Mouse (Mus musculus) granulocyte monocyte progenitor cell, adult 5-6 weeks (primary cell): ENCODE measurements around the gene Thtpa. TPM values are rescaled to one million over a fixed set of nuclear protein-coding genes. Genes with fewer than 3 reads are reported as not detected.
A peak's percentile ranks its signal among the peaks of the same experiment; 100 is the strongest.

Experiments
- ATAC-seq: replicated peaks from 2 replicates; pipeline ENCODE4 v1.8.0; 2016; ENCODE audit warnings: mild to moderate bottlenecking, moderate TSS enrichment, inconsistent platforms; ENCODE audit not compliant: poor library complexity, severe bottlenecking
- total RNA-seq, 2 experiments: library from RNA; stranded (forward) in 1 of 2; stranded (reverse) in 1 of 2; fragments of 200-712, 200-1000 nt in 1 of 2; fragments of >200 nt in 1 of 2; fragmentation: Nextera tagmentation in 1 of 2; gene quantifications; 2 replicates each; pipeline ENCODE4 v1.2.3; 2014 to 2017

Gene Thtpa
- total RNA-seq, 2 experiments from 2014 or later = 10.0 to 16.2 TPM

DNA sequence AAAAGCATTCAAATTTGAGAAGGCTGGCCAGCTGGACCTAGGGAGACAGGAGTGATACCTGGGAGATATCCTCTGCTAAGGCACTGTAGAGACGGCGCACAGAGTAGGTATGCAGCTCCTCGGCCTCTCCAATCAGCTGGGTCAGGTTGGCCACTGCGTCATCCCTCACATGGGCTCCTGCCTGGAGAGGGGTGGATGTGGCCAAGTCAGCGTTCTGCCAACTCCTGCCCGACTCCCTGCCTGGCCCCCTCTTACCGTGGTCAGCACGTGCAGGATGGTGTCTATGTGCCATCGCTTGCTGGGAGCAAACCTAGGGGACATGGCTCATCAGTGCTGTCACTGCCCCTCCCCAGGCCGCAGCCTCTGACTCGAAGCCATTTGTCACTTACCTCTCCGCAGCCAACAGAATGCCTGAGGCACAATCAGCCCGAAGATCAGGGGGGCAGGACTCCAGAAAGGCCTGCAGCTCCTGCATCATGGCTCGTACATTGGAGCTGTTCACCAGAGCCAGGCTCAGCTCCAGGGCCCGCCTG lies 7.7 kb downstream of the Thtpa start:
- no peak for ATAC-seq

DNA sequence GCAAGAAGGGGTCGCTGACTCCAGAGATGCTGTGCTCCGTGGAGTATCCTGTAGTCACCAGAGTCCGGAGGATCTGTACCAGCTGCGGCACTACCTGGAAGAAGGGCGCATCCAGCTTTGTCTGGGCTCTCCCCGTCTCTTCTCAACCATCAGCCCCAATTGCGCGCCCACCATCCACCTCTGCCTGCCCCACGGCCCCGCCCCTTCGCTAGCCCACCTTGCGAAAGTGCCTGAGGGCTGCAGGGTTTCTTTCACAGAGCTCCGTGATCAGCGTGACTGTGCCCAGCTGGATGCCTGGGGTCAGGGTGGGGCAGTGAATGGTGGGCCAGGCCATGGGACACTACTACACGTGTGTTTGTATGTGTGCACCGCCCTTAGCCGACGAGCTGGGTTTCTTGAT lies 9.8 kb downstream of the Thtpa start:
- no peak for ATAC-seq

DNA sequence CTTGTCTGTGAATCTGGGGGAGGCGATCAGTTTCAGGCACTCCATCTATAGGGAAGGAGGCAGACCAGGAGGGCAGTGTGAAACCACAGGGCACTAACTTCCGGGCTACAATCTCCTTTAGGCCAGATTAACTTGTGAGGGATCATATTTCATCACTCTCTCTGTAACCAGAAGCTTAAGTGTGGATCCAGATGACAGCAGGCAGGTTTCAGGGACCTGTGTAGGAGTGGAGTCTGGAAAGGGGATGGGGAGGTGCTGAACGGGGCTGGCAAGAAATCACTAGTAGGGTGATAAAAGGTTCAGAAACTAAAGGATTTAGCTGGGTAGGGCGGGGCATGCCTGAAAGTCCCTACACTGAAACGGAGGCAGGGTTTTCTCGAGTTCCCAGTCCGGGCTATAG lies 10.8 kb downstream of the Thtpa start:
- peak; percentile 18; the same call in 1 of the 2 replicates for ATAC-seq

DNA sequence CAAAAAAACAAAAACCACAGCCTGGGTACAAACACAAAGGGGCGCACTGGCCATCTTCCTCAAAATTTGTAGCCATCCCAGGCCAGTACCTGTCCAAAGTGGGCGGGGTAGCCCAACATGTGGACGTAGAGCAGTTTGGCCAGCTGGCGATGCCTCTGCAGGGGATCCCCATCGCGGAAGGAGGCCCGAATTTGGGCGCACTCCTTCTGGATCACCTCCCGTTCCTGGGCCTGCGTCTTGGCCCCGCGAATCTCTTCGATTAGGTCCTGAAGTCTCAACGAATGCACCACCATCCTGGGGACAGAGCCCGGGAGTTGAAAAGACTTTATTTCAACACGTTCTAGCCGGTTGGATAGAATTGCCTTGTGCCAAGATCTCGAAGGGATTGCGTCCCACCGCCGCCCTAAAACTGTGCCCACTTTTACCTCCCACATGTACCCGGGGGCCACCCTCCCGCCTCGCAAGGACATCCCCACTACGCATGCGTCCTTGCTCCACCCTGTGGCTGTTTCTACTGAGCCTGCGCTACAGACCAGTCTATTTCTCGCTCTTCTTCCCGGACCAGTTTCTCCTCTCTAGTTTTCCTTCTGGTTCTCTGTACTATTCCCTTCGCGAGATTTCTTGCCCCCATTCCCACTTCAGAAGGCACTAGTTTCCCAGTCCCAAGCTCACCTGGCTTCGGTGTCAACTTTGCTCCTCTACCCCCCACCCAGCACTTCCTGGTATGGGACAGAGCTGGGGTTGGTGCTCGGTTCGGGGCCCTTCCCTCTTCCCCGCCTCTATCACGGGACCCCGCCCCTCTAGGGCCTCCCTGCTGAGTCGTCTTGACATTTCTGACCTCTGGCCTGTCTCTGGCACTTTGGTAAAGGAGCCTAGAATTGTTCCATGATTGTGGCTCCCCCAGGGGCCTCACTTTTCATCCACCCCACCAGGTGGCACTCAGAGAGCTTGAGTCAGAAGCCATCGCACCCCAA lies 11.5 kb downstream of the Thtpa start, which contains the start of gene Ap1g2:
Gene Ap1g2, minus strand, starts transcription at position 758 of the 974 bp plus-strand sequence.
- ATAC-seq = peak; percentile 80

DNA sequence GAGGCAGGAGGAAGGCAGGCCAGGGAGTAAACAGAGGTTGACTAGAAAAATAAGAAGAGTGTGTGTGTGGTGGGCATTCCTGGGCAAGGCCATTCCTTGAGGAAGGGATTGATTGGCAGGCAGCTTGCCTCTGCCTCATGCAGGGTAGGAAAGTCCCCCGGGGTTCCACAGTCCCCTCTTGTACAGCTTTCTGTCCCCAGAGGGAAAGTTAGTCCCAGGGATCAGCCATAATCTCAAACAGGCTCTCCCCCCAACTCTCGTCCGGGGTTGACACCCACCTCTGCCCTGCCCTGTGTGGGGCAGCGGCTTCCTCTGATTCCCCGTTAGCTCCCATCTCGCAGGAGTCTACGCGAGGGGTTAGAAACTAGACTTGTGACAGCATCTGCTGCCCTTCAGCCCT lies 12.4 kb downstream of the Thtpa start:
- no peak for ATAC-seq

DNA sequence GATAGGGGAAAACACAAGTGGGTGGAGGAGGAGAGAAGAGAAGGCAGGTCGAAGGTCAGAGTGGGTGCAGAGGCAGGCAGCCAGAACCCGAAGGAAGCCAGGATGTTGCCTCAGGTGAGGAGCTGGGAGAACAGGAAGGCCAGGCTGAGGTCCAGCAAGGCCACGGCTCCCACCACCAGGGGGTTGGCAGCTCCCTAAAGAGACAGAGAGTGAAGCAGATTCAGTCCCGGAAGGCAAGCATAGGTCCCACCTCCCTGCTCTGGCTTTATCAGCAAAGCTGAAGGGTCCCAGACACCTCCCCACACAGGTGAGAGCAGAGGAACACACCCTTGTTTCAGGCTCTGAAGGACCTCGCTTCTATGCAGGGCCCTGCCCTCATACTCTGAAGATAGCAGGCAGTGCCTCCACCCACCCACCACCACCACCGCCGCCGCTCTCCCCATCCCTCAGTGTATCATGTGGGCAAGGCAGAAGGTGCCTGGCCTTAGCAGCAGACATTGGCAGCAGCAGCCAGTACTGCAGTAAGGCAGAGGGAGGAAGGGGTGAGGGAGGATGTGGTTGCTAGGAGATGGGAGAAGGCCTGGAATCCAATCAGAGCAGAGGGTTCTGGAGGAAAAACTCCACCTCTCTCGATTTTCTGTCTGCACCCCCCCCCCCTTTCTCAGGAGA lies 13.8 kb downstream of the Thtpa start:
- no peak for ATAC-seq

DNA sequence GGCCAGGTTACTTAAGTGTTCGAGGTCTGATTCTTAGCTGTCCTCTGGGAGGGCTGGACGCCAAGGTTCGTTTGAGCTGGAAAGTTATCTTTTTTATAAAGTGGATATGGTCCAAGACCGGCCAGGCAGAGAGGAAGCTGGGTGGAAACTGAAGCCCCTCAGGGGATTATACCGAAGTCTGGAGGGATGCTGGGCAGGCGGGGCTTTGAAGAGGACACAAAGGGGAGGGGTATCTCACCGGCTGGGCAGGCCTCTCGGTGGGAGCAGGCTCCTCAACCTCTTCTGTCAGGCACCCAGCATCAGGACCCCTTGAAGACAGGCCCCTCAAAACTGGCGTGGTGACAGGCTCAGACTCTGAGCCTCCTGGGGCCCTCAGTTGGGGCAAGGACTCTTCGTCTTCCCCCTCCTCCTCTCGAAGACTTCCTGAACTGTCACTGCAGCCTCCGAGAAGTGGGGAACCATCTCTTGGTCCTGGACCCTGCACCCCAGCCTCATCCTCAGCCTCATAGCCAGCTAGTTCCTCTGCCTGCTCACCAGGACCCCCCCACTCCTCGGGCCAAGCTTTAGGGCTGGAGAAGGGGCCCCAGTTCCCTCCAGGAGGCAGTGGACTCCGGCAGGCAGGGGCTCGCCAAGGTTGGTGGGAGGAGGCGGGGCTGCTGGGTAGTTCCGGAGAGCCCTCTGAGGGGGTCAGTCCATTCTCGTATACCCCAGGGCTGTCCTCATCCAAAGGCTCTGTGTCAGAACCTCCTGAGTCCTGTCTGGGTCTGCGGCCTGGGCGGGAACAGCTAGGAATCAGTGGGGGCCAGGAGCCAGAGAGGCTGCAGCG lies 14.7 kb downstream of the Thtpa start:
- no peak for ATAC-seq

DNA sequence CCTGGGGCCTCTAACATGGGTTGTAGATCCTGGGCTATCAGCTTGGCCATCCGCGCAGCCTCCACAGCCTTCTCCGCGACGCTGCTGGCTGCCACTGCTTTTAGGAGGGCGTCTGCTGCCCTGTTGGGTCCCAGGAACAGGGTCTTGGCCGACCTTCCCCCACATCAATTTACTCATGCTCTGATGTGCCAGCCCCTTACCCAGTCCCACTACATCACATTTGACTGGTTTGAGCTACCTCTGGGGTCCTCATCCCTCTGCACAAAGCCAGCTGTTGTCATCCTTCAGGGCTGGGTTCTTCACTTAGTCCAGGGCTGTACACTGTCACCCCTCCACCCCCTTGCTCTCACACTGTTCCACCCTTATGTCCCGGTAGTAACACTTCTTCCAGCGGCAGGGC lies 15.5 kb downstream of the Thtpa start:
- no peak for ATAC-seq

DNA sequence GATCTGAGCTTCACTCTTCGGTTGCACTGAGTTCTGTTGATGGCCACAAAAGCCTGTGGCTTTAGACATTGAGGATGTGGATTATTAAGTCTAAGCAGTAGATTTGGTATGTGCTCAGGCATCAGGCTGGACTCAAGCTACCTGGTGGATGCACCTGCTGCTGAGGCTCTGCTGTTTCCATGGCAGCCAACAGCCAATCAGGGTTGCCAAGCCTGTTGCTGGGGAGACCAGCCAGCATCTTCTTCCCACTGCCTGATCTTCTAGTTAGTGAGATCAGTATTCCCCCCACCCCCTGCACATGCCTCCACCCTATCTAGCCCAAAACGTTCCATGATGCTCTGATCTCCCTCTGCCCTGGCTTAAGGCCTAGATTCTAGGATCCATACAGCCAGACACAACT lies 17.1 kb downstream of the Thtpa start:
- no peak for ATAC-seq

DNA sequence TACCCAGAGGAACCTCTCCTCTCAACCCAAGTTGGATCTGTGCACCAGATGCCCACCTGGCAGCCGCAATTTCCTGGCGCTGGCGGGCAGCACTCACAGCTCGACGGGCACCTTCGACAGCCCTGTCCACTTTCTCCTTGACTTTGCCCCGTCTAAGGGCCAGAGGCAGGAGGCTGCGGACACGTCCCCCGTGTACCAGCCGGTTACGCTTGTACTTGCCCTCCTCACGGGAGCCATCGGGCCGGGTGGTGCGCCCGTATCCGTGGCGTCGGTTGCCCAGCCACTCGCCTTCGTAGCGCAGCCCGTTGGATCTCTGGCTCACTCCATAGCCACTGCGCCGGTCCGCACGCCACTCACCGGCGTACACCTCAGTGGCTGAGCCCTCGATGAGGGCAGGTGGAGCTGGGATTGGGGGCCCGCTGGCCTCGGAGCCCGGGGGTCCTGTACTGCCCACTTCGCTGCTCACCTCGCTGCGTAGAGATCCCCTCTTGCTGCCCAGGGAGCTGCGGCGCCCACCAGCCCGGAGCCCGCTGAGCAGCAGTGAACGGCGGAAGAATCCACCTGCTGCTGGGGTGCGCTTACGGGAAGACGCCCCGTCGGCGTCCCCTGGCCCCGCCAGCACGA lies 18.9 kb downstream of the Thtpa start:
- no peak for ATAC-seq

DNA sequence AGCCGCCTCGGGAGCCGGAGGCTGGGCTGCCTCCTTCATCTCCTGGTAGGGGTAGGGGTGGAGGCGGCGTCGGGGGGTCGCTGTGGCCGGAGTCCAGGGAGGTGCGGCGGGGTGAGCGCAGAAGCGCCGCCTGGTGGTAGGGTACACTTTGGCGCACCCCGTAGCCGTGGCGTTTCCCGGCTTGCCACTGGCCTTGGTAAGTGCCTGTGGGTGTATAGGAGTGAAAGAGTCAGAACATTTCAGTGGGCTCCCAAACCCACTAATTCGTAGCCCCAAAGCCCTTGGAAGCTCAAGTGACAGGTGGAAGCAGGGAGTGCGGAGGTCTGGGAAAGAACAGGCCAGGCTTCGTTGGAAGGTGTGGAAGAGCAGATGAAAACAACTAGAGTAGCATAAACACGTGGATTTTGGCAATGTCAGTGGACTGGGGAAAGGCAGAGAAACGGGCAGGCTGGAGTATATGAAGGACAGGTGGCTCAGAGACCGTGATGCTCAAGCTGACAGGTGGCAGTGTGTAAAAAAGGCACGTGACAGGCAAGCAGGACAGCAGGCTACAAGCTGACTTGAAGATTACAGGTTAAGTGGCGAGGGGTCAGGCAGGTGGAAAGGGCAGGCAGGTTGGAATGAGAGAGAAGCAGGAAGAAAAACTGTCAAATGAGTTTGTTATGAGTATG lies 19.5 kb downstream of the Thtpa start:
- peak; percentile 38 for ATAC-seq

DNA sequence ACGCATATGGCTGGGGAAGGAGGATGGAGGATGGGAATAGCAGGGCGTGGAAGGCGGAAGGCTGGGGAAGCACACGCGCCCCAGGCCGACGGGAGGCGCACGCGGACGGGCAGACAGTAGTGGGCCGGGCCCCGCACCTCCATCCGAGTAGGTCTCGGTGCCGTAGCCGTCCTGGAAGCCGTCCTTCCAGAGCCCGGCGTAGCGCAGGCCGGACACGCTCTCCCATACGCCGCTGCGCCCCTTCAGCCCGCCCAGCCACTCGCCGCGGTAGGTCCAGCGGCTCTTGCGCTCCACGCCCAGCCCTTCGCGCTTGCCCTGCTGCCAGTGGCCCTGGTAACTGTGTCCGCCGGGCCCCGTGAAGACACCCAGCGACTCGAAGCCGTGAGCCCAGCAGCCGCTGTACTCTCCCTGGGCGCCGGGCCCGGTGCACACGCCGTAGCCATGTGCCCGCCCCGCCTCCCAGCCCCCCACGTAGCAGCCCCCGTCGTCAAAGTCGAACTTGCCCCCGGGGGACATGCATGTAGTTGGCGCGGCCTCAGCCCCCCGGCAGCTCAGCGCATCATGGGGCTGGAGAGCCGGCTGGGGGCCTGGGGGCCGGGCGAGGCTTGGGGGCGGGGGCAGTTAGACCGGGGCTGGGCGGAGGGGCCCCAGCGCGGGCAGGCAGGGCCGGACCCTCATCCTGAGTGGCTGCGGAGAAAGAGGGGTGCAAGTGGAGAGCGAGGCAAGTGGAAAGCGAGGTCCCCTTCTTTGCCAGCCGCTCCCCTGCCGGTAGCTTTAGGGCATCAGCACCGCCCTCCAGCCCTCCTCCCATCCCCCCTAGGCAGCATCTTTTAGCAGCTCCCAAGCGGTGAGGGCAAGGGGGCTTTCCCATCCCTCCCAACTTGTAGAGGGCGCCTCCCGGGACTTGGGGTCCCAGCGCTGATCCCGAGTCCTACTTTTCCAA lies 20.4 kb downstream of the Thtpa start:
- peak; percentile 54 for ATAC-seq

DNA sequence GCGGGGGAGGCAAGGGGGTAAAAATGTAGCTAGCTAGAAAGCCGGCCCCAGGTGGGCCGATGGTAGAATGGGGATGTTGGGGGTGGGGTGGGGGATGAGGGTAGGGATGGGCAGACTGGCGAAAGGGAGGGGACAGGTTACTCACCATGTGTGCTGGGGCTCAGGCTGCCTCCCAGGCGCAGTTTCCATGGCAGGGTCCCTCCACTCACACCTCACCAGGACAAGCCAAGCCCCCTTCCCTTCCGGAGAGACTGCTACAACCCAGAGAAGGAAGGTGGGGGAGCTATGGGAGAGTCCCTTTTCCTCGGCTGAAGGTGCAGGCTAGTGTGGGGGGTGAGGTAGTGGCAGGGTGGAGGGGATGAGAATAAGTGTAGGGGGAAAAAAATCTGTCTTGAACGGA lies 21.3 kb downstream of the Thtpa start:
- no peak for ATAC-seq

DNA sequence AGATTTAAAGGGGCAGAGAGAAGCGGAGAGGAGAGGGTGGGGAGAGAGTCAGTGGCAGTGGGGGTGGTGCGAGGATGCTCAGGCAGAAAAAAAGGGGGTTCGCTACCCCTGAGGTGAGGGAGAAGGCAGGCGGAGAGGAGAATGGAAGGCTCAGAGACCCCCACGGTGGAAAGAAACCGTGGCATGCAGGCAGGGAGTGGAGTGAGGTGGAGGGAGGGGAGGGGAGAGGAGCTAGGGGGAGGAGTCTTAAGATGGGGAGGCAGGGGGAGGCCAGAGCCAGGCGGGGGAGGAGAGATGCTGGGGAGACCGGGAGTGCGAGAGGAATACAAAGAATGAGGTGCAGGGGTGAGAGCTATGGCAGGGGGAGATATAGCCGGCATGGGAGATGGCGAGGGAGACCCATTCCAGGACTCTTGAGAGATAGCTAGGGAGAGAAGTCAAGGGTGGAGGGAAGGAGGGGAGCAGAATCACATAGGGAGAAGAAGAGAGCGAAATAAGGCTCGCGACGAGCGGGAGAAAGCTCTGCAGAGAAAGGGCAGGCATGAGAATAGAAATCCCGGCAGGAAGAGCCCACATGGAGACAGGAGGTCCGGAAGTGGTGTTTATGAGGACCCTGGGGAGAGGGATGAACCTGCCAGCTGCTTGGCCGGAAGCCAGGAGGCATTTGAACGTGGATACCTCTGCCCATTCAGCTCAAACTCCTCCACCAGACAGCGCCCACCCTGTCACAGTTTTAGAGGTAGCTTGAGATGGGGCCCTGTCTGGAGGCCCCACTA lies 22.0 kb downstream of the Thtpa start, which contains the start of gene Jph4:
Gene Jph4, minus strand, starts transcription at position 511 of the 776 bp plus-strand sequence.
- ATAC-seq = no peak

DNA sequence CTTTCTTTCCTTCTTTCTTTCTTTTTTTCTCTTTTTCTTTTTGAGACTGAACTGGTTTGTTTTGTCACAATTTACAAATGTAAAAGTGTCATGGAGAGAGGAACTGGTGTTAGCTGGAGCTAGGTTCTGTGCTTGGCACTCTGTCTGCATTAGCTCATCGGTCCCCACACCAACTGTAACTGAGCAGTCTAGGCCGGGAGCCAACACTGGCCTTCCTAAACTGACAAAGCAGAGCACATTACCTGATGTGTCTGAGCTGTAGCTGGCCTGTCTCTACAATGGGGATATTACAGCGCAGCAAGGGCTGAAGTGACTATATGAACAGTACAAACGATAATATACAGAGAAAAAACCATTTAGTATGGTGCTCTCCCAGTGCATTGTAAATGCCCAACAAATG lies 24.3 kb downstream of the Thtpa start:
- no peak for ATAC-seq

DNA sequence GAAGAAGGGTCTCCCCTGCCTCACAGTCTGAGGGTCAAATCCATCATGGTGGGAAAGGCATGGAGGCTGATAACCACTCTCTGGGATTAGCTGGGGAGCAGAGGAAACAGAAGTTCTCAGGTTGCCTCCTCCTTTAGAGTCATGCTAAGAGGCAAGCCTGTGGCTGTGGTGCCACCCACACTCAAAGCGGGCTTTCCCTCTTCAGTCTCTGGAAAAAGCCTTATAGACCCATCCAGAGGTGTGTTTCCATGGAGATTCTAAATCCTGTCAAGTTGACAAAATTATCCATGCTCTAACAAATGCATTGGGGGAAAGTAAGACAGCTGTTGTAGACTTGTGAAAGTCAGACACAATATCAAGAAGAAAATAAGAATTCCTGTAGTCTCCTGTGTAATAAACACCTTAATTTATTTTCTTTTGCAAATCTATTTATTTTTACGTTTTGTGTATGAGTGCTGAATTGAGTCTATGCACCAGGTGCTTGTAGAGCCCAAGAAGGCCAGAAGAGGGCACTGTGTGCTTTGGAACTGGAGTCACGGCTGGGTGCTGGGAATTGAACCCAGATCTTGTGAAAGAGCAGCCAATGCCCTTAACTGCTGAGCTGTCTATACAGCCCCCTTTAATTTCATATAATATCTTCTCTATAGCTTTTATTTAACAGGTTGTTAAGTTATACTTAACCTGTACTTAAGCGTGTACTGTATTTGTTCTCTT lies 25.0 kb downstream of the Thtpa start:
- ATAC-seq = peak; percentile 41; the same call in 1 of the 2 replicates

DNA sequence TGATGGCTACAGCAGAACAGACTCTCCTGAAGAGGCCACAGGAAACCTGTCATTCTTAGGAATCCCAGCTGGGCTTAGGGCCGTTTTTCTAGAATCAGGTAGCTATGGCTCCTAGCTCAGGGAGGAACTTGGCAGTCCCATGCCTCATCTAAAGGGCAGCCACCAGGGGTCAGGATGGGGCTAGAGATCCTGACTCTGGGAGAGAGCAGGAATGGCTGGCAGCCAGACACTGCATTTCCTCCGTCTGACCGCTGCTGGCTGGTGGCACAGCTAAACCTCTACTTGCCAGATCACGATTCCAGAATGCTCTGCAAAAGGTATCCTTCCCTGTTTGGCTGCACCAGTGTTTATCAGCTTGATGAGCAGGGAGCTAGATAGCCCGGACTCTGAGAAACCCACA lies 27.4 kb downstream of the Thtpa start:
- ATAC-seq = peak; percentile 92
